Mouse (Mus musculus): ENCODE data around the gene Rho. TPM values are rescaled to one million over a fixed set of nuclear protein-coding genes. Genes with fewer than 3 reads are reported as not detected.
A peak's percentile ranks its signal among the peaks of the same experiment; 100 is the strongest.

Gene Rho
- total and polyA plus RNA-seq, 2 experiments from 2014 or later = 0.08 to 0.37 TPM

DNA sequence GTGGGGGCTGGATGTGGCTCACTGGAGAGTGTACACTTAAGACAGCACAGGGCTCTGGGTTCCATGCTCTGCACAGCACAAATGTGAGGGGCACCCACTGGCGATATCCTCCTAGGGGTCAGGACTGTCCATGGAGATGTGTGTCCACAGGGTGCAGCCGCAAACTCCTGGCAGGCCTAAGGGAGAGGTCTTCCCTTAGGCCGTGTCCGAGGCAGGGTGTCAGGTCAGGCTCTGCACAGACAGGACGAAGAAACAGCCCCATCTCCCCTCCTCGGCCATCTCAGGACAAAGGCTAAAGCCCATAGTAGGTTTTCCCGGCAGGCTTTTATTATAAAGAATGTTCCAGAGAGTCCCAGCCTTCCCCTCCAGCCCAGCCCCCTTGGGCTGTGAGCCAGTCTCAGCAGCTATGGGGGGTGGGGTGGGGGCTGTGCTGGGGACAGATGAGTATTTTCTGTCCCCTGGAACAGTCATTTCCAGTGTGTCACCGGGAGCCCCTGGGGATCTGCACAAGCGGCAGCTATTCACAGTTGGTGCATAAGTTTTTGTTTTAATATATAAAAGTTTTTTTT is 23.0 kb downstream of the Rho start:
- DNase-seq (ENCODE audit: low spot score) = no peak
- no peak overlapping the region for H3K9ac ChIP-seq (replicated peaks; ENCODE audit: low read length)
- 64% methylated on average over 9 of the region's 9 CpGs for WGBS

DNA sequence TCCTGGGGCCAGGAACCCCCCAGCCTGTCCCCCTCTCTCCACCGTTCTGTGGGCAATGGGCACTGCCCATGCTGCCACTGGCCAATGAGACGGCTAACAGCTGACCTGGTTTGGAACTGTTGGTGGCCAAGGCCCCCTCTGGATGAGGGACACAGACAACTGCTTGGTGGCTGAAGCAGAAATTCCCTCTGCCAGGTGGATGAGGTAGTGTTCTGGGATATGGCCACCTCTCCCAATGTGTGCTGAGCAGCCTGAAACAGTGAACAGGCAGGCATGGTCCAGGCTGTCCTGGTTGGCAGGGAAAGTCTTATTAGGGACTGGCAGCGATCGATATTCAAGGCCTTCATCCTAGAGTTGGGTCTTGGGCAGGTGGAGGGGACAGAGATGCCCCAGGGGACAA is 23.6 kb downstream of the Rho start:
- TF ChIP-seq CTCF (IDR thresholded peaks at IDR 0.05; ENCODE audit: low read depth) = no peak
- Histone ChIP-seq H3K4me1 (ENCODE audit: insufficient read depth, low read length) (peaks cover 17% of the 10 kb centered on the region), H3K4me3 (ENCODE audit: low read length) (no peak overlapping the region), H3K4me2 (ENCODE audit: low read depth, low read length) (no peak overlapping the region), H3K27me3 (ENCODE audit: insufficient read depth, low read length) (no peaks in the 10 kb centered on the region), H3K9ac (replicated peaks; ENCODE audit: low read length) (no peak overlapping the region), H3K36me3 (ENCODE audit: insufficient read depth, low read length) (no peaks in the 10 kb centered on the region), H3K9me3 (ENCODE audit: low read length) (no peaks in the 10 kb centered on the region), H3K27ac (no peak overlapping the region)
- WGBS = 76% methylated on average over 4 of the region's 4 CpGs
- DNase-seq (ENCODE audit: low spot score) (no peak), ATAC-seq (no peak)

More for the DNA sequence above, 23.0 kb downstream of the Rho start:
- no peak for ATAC-seq
- Histone ChIP-seq H3K27ac (no peak overlapping the region), H3K4me3 (ENCODE audit: low read length) (no peak overlapping the region), H3K36me3 (ENCODE audit: insufficient read depth, low read length) (no peaks in the 10 kb centered on the region), H3K27me3 (ENCODE audit: insufficient read depth, low read length) (no peaks in the 10 kb centered on the region), H3K9me3 (ENCODE audit: low read length) (no peaks in the 10 kb centered on the region), H3K4me1 (ENCODE audit: insufficient read depth, low read length) (peaks cover 17% of the 10 kb centered on the region), H3K4me2 (ENCODE audit: low read depth, low read length) (no peak overlapping the region)
- no peak for TF ChIP-seq CTCF (IDR thresholded peaks at IDR 0.05; ENCODE audit: low read depth)

DNA sequence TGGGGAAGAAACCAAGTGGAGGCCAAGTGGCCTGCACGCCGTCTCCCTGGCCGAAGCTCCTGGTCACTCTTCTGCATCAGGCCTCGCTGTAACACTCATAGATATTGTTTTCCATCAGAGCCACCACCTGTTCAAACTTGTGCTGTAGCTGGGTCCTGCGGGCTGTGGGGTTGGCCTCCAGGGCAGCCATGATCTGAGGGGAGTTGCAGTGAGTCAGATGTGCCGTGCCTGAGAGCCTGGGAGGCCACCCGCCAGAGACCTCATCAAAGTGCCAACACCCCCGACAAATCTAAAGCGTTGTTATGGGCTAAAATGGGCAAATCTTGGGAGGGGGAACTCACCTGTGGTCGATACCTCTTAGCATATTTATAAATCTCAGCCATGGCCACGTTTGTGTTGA is 24.1 kb downstream of the Rho start:
- Histone ChIP-seq H3K4me2 (ENCODE audit: low read depth, low read length) (no peak overlapping the region), H3K4me1 (ENCODE audit: insufficient read depth, low read length) (peaks cover 17% of the 10 kb centered on the region), H3K36me3 (ENCODE audit: insufficient read depth, low read length) (no peaks in the 10 kb centered on the region), H3K9ac (replicated peaks; ENCODE audit: low read length) (no peak overlapping the region), H3K4me3 (ENCODE audit: low read length) (no peak overlapping the region), H3K27me3 (ENCODE audit: insufficient read depth, low read length) (no peaks in the 10 kb centered on the region), H3K9me3 (ENCODE audit: low read length) (no peaks in the 10 kb centered on the region), H3K27ac (no peak overlapping the region)
- no peak for TF ChIP-seq CTCF (IDR thresholded peaks at IDR 0.05; ENCODE audit: low read depth)
- ATAC-seq = no peak
- DNase-seq (ENCODE audit: low spot score) = no peak
- WGBS = 89% methylated on average over 11 of the region's 11 CpGs

DNA sequence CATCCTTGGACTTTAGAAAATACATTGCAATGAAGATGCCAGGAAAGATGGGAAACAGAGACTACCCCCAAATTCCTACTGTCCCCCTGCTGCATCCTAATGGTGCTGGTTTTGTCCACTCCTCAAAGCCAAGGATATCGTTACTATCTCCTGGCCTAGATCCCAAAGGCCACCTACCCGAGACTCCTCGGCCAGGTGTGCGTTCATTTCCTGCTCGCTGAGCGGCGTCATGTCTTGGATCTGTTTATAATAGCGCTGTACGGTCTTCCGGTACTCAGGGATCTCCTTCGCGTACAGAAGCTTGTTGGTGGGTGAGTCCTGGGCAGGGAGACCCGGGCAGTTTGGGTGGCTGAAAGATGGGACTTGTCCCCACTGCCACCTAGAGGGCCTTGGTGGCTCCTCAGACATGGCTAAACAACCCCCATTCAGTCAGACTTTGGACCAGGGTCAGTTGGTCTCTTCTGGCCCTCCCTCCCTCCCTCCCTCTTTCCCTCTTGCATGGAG is 24.9 kb downstream of the Rho start:
- Histone ChIP-seq H3K9me3 (ENCODE audit: low read length) (no peaks in the 10 kb centered on the region), H3K27ac (peak overlapping the region; percentile 41; the same call in 1 of the 2 replicates), H3K36me3 (ENCODE audit: insufficient read depth, low read length) (no peaks in the 10 kb centered on the region), H3K27me3 (ENCODE audit: insufficient read depth, low read length) (no peaks in the 10 kb centered on the region), H3K4me2 (ENCODE audit: low read depth, low read length) (no peak overlapping the region), H3K4me3 (ENCODE audit: low read length) (no peak overlapping the region), H3K9ac (replicated peaks; ENCODE audit: low read length) (no peak overlapping the region), H3K4me1 (ENCODE audit: insufficient read depth, low read length) (peaks cover 17% of the 10 kb centered on the region)
- TF ChIP-seq CTCF (IDR thresholded peaks at IDR 0.05; ENCODE audit: low read depth) = peak; percentile 44
- ATAC-seq (peak; percentile 36), DNase-seq (ENCODE audit: low spot score) (no peak)
- 74% methylated on average over 13 of the region's 13 CpGs for WGBS

DNA sequence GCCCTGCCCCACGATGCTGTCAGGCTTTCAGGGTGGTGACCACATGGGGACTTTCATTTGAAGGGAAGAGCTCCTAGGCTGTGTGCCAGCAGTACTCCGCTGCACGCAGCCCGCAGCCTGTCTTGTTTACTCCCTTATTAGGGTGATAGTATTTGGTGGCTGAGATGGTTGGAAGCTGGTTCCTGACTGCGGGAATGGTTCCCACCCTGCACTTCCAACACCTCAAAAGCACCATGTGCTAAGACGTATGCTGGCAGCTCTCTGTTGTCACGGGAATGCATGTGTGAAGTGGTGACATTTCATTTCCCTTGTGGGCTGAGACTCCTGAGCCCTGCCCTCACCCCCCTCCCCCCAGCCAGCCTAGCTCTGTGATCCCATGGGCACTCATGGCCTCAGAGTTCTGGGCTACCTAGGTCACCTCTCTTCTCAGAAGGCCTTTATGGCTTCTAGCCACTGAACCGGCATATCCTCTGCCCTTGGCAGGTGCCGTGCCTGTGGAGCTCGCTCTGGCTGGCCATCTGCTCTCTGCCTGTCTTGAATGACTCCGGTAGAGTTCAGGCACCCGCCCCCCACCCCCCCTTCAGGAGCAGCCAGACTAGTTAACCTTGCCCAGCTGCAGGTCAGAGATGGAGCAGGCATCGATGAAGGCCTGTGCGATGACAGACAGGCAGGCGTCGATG is 25.5 kb downstream of the Rho start:
- Histone ChIP-seq H3K4me3 (ENCODE audit: low read length) (no peak overlapping the region), H3K9me3 (ENCODE audit: low read length) (no peaks in the 10 kb centered on the region), H3K4me2 (ENCODE audit: low read depth, low read length) (no peak overlapping the region), H3K36me3 (ENCODE audit: insufficient read depth, low read length) (no peaks in the 10 kb centered on the region), H3K27ac (peak overlapping the region; percentile 41; the same call in 1 of the 2 replicates), H3K4me1 (ENCODE audit: insufficient read depth, low read length) (peaks cover 17% of the 10 kb centered on the region), H3K27me3 (ENCODE audit: insufficient read depth, low read length) (no peaks in the 10 kb centered on the region), H3K9ac (replicated peaks; ENCODE audit: low read length) (no peak overlapping the region)
- ATAC-seq (peak; percentile 61), DNase-seq (ENCODE audit: low spot score) (peak; percentile 67)
- WGBS = 32% methylated on average over 16 of the region's 16 CpGs
- TF ChIP-seq CTCF (IDR thresholded peaks at IDR 0.05; ENCODE audit: low read depth) = no peak

DNA sequence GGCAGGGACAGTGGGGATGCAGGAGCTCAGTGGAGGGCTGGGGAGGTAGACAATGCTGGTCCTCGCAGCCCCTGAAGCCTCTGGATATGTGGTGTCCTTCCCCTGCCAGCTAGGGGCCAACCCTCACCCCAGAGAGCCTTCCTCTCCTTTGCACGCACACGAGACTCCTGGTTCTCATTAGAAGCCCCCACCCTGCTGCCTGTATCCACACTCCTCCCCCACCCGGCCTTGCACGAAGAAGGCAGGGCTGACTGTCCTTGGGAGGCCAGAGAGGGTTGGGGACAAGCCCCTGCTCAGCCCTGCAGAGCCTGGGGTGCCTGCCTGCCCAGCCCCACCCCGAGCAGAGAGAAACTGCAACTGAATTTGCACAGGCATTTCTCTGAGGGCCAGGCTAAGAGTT is 26.1 kb downstream of the Rho start:
- ATAC-seq (no peak), DNase-seq (ENCODE audit: low spot score) (no peak)
- 0 out of 2 replicates have a peak overlapping the region, but pooled peaks have one; percentile 41 for H3K27ac ChIP-seq
- peaks cover 17% of the 10 kb centered on the region for H3K4me1 ChIP-seq (ENCODE audit: insufficient read depth, low read length)
- H3K4me2 ChIP-seq (ENCODE audit: low read depth, low read length) = no peak overlapping the region
- H3K27me3 ChIP-seq (ENCODE audit: insufficient read depth, low read length) = no peaks in the 10 kb centered on the region
- no peak for TF ChIP-seq CTCF (IDR thresholded peaks at IDR 0.05; ENCODE audit: low read depth)
- no peak overlapping the region for H3K9ac ChIP-seq (replicated peaks; ENCODE audit: low read length)
- no peak overlapping the region for H3K4me3 ChIP-seq (ENCODE audit: low read length)
- H3K9me3 ChIP-seq (ENCODE audit: low read length) = no peaks in the 10 kb centered on the region
- H3K36me3 ChIP-seq (ENCODE audit: insufficient read depth, low read length) = no peaks in the 10 kb centered on the region
- 46% methylated on average over 6 of the region's 6 CpGs for WGBS

DNA sequence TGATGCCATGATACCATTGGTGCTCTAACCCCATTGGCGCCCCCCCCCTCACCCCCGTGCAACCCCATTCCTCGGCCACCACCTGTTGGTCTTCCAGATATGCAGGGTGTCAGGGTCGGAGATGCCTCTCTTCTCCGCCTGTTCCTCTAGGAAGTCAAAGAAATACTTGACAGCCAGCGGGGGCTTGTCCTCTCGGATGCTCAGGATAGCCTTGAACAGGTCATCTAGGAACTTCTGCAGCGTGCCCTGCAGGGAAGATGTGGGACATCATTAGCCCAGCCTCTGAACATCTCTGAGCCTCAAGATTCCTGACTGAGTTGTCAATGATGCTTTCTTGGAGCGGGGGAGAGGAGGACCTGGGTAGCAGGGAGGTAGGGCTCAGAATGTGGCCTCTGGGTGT is 26.9 kb downstream of the Rho start:
- no peak for ATAC-seq
- Histone ChIP-seq H3K4me1 (ENCODE audit: insufficient read depth, low read length) (peaks cover 14% of the 10 kb centered on the region), H3K4me3 (ENCODE audit: low read length) (no peak overlapping the region), H3K27me3 (ENCODE audit: insufficient read depth, low read length) (no peaks in the 10 kb centered on the region), H3K4me2 (ENCODE audit: low read depth, low read length) (no peak overlapping the region), H3K36me3 (ENCODE audit: insufficient read depth, low read length) (no peaks in the 10 kb centered on the region), H3K27ac (no peak overlapping the region), H3K9ac (replicated peaks; ENCODE audit: low read length) (no peak overlapping the region), H3K9me3 (ENCODE audit: low read length) (no peaks in the 10 kb centered on the region)
- WGBS = 90% methylated on average over 9 of the region's 9 CpGs
- TF ChIP-seq CTCF (IDR thresholded peaks at IDR 0.05; ENCODE audit: low read depth) = no peak
- no peak for DNase-seq (ENCODE audit: low spot score)

Data from hindbrain, postnatal 0 days (tissue).